Mouse (Mus musculus) leukemia stem cell, adult 10-12 weeks (primary cell): ENCODE data around the gene Slc24a2. TPM values are rescaled to one million over a fixed set of nuclear protein-coding genes. Genes with fewer than 3 reads are reported as not detected.

Source experiments
- polyA plus RNA-seq: library from polyadenylated mRNA; stranded (reverse); fragments of >175 nt; gene quantifications from 2 replicates; pipeline ENCODE4 v1.2.3, GENCODE M21; 2012; ENCODE audit warnings: low replicate concordance

The Slc24a2 gene
- polyA plus RNA-seq: 0.26 TPM in 1 of 2 replicates, not detected in the other

DNA sequence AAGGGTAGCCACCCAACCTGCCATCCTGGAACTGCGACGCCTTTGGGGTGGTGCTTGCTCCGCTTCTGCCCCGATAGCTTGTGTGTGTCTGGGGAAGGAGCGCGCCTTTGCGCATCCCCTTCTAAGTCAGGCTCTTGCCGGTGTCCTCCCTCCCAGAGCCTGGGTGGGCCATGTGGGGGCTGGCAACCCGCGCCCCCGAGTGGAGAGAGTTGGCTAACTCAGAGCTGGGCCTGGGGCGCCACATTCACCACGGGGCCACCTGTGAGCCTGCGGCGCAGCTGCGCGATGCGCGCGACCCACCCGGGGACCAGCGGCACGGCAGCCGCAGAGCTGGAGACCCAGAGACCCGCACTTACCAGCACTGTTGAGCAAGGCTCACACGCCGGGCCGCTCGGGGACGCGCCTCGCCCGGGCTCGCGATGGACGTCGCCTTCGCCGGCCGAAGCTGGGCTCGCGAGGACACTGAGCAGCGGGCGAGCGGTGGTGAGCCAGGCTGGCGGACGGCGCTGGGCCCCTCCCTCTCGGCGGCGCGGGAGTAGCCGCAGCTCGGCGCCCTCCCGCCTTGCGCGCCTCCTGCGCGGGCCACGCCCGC, at the start of gene Slc24a2:
Gene Slc24a2 (minus strand): TSS at position 518 of the 592 bp plus-strand sequence.

